Mouse (Mus musculus): Measurements from ENCODE around the gene Gfpt1. TPM values are rescaled to one million over a fixed set of nuclear protein-coding genes. Genes with fewer than 3 reads are reported as not detected.
"Not testable (repeated sequence)": the region's sequence is repeated elsewhere in the genome, so short reads cannot be mapped to it uniquely, and the experiment has no call there.

Gfpt1 gene
- total RNA-seq, 2 experiments from 2014 or later = 48.1 to 52.9 TPM

- intact Hi-C loops (cut with DNase I) = no loop called here
- no peak for DNase-seq (ENCODE audit: low spot score in 2 of 2)
Measured at GRCm38 (mm10) chr6:87039161-87039560, 3.5 kb upstream of the Gfpt1 start.

- intact Hi-C loops (cut with DNase I) = no loop called here
- DNase-seq (ENCODE audit: low spot score in 2 of 2) = no peak
Measured at GRCm38 (mm10) chr6:87040971-87041370, 1.7 kb upstream of the Gfpt1 start.

- DNase-seq (ENCODE audit: low spot score in 2 of 2) = no peak
- intact Hi-C loops (cut with DNase I) = no loop called here
Measured at GRCm38 (mm10) chr6:87041431-87041830, 1.2 kb upstream of the Gfpt1 start.

GRCm38 (mm10) chr6:87042004-87042336 lies 676 bp upstream of the Gfpt1 start:
- no peak for DNase-seq (ENCODE audit: low spot score in 2 of 2)
- intact Hi-C loops (cut with DNase I) = loop anchor here (1.0 kb wide), 1 partner anchor 33 kb away; the partner anchor contains the start of gene Nfu1

GRCm38 (mm10) chr6:87043131-87043516 lies 478 bp downstream of the Gfpt1 start:
- intact Hi-C loops (cut with DNase I) = no loop called here
- no peak for DNase-seq (ENCODE audit: low spot score in 2 of 2)

- no peak for DNase-seq (ENCODE audit: low spot score in 2 of 2)
- intact Hi-C loops (cut with DNase I) = no loop called here
Measured at GRCm38 (mm10) chr6:87044895-87045294, 2.2 kb downstream of the Gfpt1 start.

- intact Hi-C loops (cut with DNase I) = no loop called here
- DNase-seq (ENCODE audit: low spot score in 2 of 2) = no peak
Measured at GRCm38 (mm10) chr6:87045507-87045906, 2.9 kb downstream of the Gfpt1 start.

GRCm38 (mm10) chr6:87048712-87049111 lies 6.1 kb downstream of the Gfpt1 start:
- intact Hi-C loops (cut with DNase I); DNase-seq (ENCODE audit: low spot score in 2 of 2): not testable (repeated sequence)

- peak; percentile 17 to 38 for DNase-seq (ENCODE audit: low spot score in 2 of 2)
- intact Hi-C loops (cut with DNase I) = no loop called here
Measured at GRCm38 (mm10) chr6:87051886-87052425, 9.3 kb downstream of the Gfpt1 start.

- DNase-seq (ENCODE audit: low spot score in 2 of 2) = no peak
- intact Hi-C loops (cut with DNase I) = no loop called here
Measured at GRCm38 (mm10) chr6:87054193-87054592, 11.5 kb downstream of the Gfpt1 start.

GRCm38 (mm10) chr6:87059754-87060153 lies 17.1 kb downstream of the Gfpt1 start:
- intact Hi-C loops (cut with DNase I) = no loop called here
- DNase-seq (ENCODE audit: low spot score in 2 of 2) = no peak

- no peak for DNase-seq (ENCODE audit: low spot score in 2 of 2)
Measured at GRCm38 (mm10) chr6:87063586-87063985, 20.9 kb downstream of the Gfpt1 start.

GRCm38 (mm10) chr6:87068209-87068608 lies 25.6 kb downstream of the Gfpt1 start:
- DNase-seq (ENCODE audit: low spot score in 2 of 2) = no peak
- intact Hi-C loops (cut with DNase I) = no loop called here

More at GRCm38 (mm10) chr6:87063586-87063985, 20.9 kb downstream of the Gfpt1 start:
- intact Hi-C loops (cut with DNase I) = no loop called here

- DNase-seq (ENCODE audit: low spot score in 2 of 2) = no peak
- intact Hi-C loops (cut with DNase I) = no loop called here
Measured at GRCm38 (mm10) chr6:87069195-87069900, 26.7 kb downstream of the Gfpt1 start.

GRCm38 (mm10) chr6:87070641-87071040 lies 28.0 kb downstream of the Gfpt1 start:
- intact Hi-C loops (cut with DNase I) = no loop called here
- no peak for DNase-seq (ENCODE audit: low spot score in 2 of 2)

- DNase-seq (ENCODE audit: low spot score in 2 of 2) = no peak
- intact Hi-C loops (cut with DNase I) = no loop called here
Measured at GRCm38 (mm10) chr6:87072759-87073158, 30.1 kb downstream of the Gfpt1 start.

- intact Hi-C loops (cut with DNase I) = no loop called here
- no peak for DNase-seq (ENCODE audit: low spot score in 2 of 2)
Measured at GRCm38 (mm10) chr6:87075092-87075685, 32.5 kb downstream of the Gfpt1 start.

GRCm38 (mm10) chr6:87079457-87079856 lies 36.8 kb downstream of the Gfpt1 start:
- DNase-seq (ENCODE audit: low spot score in 2 of 2) = no peak
- intact Hi-C loops (cut with DNase I) = no loop called here

GRCm38 (mm10) chr6:87085026-87085425 lies 42.4 kb downstream of the Gfpt1 start:
- intact Hi-C loops (cut with DNase I) = no loop called here

GRCm38 (mm10) chr6:87088356-87088755 lies 45.7 kb downstream of the Gfpt1 start:
- DNase-seq (ENCODE audit: low spot score in 2 of 2) = no peak
- intact Hi-C loops (cut with DNase I) = no loop called here

More at GRCm38 (mm10) chr6:87085026-87085425, 42.4 kb downstream of the Gfpt1 start:
- DNase-seq (ENCODE audit: low spot score in 2 of 2) = no peak

- DNase-seq (ENCODE audit: low spot score in 2 of 2) = no peak
- intact Hi-C loops (cut with DNase I) = no loop called here
Measured at GRCm38 (mm10) chr6:87090877-87091276, 48.2 kb downstream of the Gfpt1 start.

Data from left cerebral cortex, postnatal 36 days (tissue).